Mouse (Mus musculus): ENCODE measurements around the gene Coro2a. TPM values are rescaled to one million over a fixed set of nuclear protein-coding genes. Genes with fewer than 3 reads are reported as not detected.
A peak's percentile ranks its signal among the peaks of the same experiment; 100 is the strongest.

Coro2a gene
- polyA plus RNA-seq, 1 experiment from 2014 or later, result 3.2 TPM

- no peak overlapping the region for H3K4me2 ChIP-seq
- H3K27ac ChIP-seq (replicated peaks), result no peak overlapping the region
- H3K4me3 ChIP-seq (replicated peaks), result no peak overlapping the region
- H3K27me3 ChIP-seq, result no peaks in the 10 kb centered on the region; the same call in 1 of the 2 replicates
- no peak for ATAC-seq (ENCODE audit: insufficient read depth)
- H3K36me3 ChIP-seq (replicated peaks), result no peaks in the 10 kb centered on the region
- peaks cover 36% of the 10 kb centered on the region for H3K4me1 ChIP-seq (replicated peaks)
- 61% methylated on average over 3 of the region's 3 CpGs for WGBS (ENCODE audit: insufficient replicate concordance)
- H3K9me3 ChIP-seq (replicated peaks), result no peaks in the 10 kb centered on the region
- H3K9ac ChIP-seq, result no peak overlapping the region
Observed at GRCm38 (mm10) chr4:46556933-46557332, 45.1 kb downstream of the Coro2a start.

DNA sequence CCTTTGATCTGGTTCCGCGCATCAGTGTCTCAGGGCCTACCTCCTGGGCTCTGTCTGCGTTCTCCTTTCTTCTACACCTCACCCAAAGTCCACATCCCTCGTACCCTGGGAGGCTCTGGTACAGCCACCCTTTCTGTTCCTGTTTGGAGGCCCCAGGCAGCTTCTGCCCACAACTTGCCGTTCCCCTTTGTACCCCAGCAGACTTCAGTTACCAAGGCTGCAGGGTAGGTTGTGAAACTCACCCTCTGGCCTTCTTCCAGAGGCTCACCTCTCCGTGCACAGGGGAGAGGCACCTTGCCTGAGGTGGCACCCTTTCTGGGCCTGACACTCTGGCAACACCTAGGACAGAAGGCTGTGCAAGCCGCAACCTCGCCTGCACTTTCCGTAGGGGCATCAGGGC lies 46.2 kb downstream of the Coro2a start:
- no peak overlapping the region for H3K9ac ChIP-seq
- no peaks in the 10 kb centered on the region for H3K9me3 ChIP-seq (replicated peaks)
- no peak overlapping the region for H3K4me2 ChIP-seq
- no peak overlapping the region for H3K4me3 ChIP-seq (replicated peaks)
- no peak for ATAC-seq (ENCODE audit: insufficient read depth)
- WGBS (ENCODE audit: insufficient replicate concordance), result 56% methylated on average over 9 of the region's 9 CpGs
- H3K36me3 ChIP-seq (replicated peaks), result no peaks in the 10 kb centered on the region
- H3K4me1 ChIP-seq (replicated peaks), result peaks cover 36% of the 10 kb centered on the region
- H3K27ac ChIP-seq (replicated peaks), result peak overlapping the region; percentile 61
- no peaks in the 10 kb centered on the region; the same call in 1 of the 2 replicates for H3K27me3 ChIP-seq

GRCm38 (mm10) chr4:46554295-46555069 lies 47.5 kb downstream of the Coro2a start:
- no peaks in the 10 kb centered on the region for H3K9me3 ChIP-seq (replicated peaks)
- H3K27me3 ChIP-seq, result no peaks in the 10 kb centered on the region; the same call in 1 of the 2 replicates
- H3K9ac ChIP-seq, result no peak overlapping the region
- 44% methylated on average over 10 of the region's 10 CpGs for WGBS (ENCODE audit: insufficient replicate concordance)
- H3K4me2 ChIP-seq, result no peak overlapping the region
- H3K36me3 ChIP-seq (replicated peaks), result no peaks in the 10 kb centered on the region
- peak; percentile 58 for ATAC-seq (ENCODE audit: insufficient read depth)
- H3K4me3 ChIP-seq (replicated peaks), result no peak overlapping the region
- peaks cover 36% of the 10 kb centered on the region for H3K4me1 ChIP-seq (replicated peaks)
- peak overlapping the region; percentile 61 for H3K27ac ChIP-seq (replicated peaks)

DNA sequence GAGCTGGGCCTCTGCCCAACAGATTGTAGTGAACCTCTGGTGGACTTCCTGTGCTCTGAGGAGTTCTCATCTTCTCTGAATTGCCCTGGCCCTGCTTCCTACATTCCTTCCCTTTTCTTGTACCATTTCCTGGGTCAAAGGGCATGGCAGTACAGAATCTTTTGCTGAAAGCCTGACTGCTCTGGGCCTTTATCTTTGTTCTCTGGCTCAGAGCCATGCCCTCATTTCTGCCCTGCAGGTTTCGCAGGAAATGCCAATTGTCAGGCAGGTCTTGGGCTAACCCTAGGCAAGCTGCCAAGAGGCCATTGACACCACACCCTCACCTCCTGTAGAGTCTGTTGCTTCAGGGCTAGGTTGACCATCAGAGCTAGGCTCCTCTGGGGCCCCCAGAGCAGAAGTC lies 48.1 kb downstream of the Coro2a start:
- peaks cover 31% of the 10 kb centered on the region for H3K4me1 ChIP-seq (replicated peaks)
- H3K9ac ChIP-seq, result no peak overlapping the region
- H3K27ac ChIP-seq (replicated peaks), result peak overlapping the region; percentile 29
- WGBS (ENCODE audit: insufficient replicate concordance), result 31% methylated on average over 1 of the region's 1 CpGs
- no peak overlapping the region for H3K4me3 ChIP-seq (replicated peaks)
- no peaks in the 10 kb centered on the region for H3K9me3 ChIP-seq (replicated peaks)
- H3K36me3 ChIP-seq (replicated peaks), result no peaks in the 10 kb centered on the region
- no peak for ATAC-seq (ENCODE audit: insufficient read depth)
- H3K27me3 ChIP-seq, result no peaks in the 10 kb centered on the region
- no peak overlapping the region for H3K4me2 ChIP-seq

DNA sequence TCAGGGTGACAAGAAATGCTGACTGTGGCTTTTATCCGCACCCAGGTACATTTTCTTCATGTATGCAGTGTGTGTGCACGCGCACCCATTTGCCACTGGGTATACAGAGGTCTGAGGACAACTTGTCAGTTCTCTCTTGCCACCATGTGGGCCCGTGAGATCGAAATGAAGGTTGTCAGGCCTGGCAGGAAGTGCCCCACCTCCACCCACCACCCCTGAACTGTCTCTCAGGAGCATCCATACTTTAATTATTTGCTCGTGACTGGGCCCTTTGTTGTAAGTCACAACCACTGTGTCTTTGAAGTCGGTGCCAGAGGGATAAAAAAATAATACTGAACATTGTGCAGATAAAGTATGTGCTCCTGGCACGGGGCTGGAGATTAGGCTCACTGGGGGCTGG lies 51.6 kb downstream of the Coro2a start:
- Histone ChIP-seq H3K27me3 (no peaks in the 10 kb centered on the region), H3K9ac (no peak overlapping the region), H3K4me2 (no peak overlapping the region), H3K4me1 (replicated peaks) (peaks cover 11% of the 10 kb centered on the region), H3K4me3 (replicated peaks) (no peak overlapping the region), H3K36me3 (replicated peaks) (no peaks in the 10 kb centered on the region), H3K9me3 (replicated peaks) (no peaks in the 10 kb centered on the region), H3K27ac (replicated peaks) (no peak overlapping the region)
- 48% methylated on average over 8 of the region's 8 CpGs for WGBS (ENCODE audit: insufficient replicate concordance)
- ATAC-seq (ENCODE audit: insufficient read depth), result no peak

GRCm38 (mm10) chr4:46549979-46550378 lies 52.0 kb downstream of the Coro2a start:
- Histone ChIP-seq H3K4me1 (replicated peaks) (peaks cover 11% of the 10 kb centered on the region), H3K9ac (no peak overlapping the region), H3K9me3 (replicated peaks) (no peaks in the 10 kb centered on the region), H3K27ac (replicated peaks) (no peak overlapping the region), H3K4me2 (no peak overlapping the region), H3K27me3 (no peaks in the 10 kb centered on the region), H3K4me3 (replicated peaks) (no peak overlapping the region), H3K36me3 (replicated peaks) (no peaks in the 10 kb centered on the region)
- ATAC-seq (ENCODE audit: insufficient read depth), result no peak
- WGBS (ENCODE audit: insufficient replicate concordance), result 56% methylated on average over 9 of the region's 10 CpGs

DNA sequence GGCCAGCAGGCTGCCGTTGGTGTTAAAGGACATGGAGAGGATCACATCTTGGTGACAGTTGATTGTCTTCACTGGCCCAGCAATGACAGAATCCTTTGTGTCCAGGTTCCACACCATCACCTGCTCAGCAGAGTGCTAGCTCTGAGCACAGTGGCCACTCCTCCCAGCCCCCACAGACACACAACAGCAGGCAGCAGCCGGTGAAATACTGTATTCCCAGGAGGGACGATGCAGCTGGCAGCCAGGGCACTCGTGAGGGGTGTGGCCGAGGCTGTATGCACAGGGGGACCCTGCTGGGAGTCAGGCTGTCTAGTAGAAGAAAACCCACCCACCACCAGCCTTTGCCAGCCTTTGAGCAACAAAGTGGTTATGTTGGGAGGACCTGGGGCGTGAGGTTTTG lies 55.3 kb downstream of the Coro2a start:
- H3K4me1 ChIP-seq (replicated peaks), result no peaks in the 10 kb centered on the region
- ATAC-seq (ENCODE audit: insufficient read depth), result no peak
- H3K27ac ChIP-seq (replicated peaks), result no peak overlapping the region
- WGBS (ENCODE audit: insufficient replicate concordance), result 58% methylated on average over 6 of the region's 6 CpGs
- H3K4me3 ChIP-seq (replicated peaks), result no peak overlapping the region
- H3K27me3 ChIP-seq, result no peaks in the 10 kb centered on the region
- H3K9ac ChIP-seq, result no peak overlapping the region
- no peaks in the 10 kb centered on the region for H3K36me3 ChIP-seq (replicated peaks)
- no peaks in the 10 kb centered on the region for H3K9me3 ChIP-seq (replicated peaks)
- no peak overlapping the region for H3K4me2 ChIP-seq

DNA sequence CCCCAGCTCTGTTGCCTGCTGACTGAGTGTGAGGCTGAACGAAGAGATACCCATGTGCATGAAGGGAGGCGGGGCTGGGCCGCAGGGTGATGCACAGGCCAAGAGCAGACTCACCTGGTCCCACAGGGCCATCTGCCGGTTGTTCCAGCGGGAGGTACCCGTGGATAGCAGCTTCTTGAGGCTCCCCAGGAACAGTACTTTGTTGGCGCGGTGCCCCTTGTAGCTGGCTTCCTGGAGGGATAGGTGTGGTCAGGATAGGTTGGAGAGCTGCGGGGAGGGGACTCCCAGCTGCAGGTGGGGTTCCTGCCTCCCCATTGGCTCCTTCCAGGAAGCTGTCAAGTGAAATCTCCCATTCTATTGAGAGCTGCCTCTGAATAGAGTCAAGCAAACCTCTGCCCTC lies 56.5 kb downstream of the Coro2a start:
- H3K27ac ChIP-seq (replicated peaks), result no peak overlapping the region
- 67% methylated on average over 9 of the region's 9 CpGs for WGBS (ENCODE audit: insufficient replicate concordance)

GRCm38 (mm10) chr4:46544313-46544712 lies 57.7 kb downstream of the Coro2a start:
- Histone ChIP-seq H3K27me3 (no peaks in the 10 kb centered on the region), H3K9me3 (replicated peaks) (no peaks in the 10 kb centered on the region), H3K4me2 (no peak overlapping the region), H3K36me3 (replicated peaks) (no peaks in the 10 kb centered on the region), H3K9ac (no peak overlapping the region), H3K4me3 (replicated peaks) (no peak overlapping the region), H3K4me1 (replicated peaks) (no peaks in the 10 kb centered on the region), H3K27ac (replicated peaks) (no peak overlapping the region)
- 15% methylated on average over 1 of the region's 1 CpGs for WGBS (ENCODE audit: insufficient replicate concordance)
- no peak for ATAC-seq (ENCODE audit: insufficient read depth)

More for the DNA sequence above, 56.5 kb downstream of the Coro2a start:
- Histone ChIP-seq H3K9ac (no peak overlapping the region), H3K4me2 (no peak overlapping the region), H3K36me3 (replicated peaks) (no peaks in the 10 kb centered on the region), H3K4me1 (replicated peaks) (no peaks in the 10 kb centered on the region), H3K4me3 (replicated peaks) (no peak overlapping the region), H3K9me3 (replicated peaks) (no peaks in the 10 kb centered on the region), H3K27me3 (no peaks in the 10 kb centered on the region)
- no peak for ATAC-seq (ENCODE audit: insufficient read depth)

DNA sequence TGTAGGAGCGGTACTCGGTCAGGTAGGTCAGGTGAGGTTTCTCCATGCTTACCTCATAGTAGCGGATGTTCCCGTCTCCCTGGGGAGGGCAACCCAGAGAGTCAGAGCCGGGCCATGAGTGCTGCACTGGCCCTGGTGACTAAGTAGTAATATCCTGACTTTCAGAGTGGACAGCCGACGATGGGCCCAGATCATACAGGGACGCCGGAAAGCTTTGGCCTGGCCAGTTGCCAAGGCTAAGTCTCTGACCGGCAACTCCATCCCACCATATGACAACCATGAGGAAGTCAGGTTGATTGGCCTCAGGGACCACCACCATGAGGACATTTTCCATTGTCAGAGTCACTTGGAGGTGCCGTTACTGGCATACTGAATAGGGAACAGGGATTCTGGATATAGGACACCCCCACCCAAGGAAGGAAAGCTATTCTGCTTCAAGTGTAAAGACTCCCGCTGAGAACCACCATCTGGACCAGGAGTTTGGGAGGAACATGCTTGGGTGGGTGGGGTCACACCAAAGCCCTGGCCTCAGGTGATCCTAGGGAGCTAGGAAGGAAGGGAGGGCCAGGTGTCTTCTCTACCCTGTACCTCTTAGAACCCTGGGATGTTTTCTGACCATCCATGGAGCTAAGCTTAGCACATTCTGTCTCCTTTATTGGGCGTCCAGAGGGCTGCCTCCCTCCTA lies 58.5 kb downstream of the Coro2a start:
- H3K27ac ChIP-seq (replicated peaks), result no peak overlapping the region
- H3K4me3 ChIP-seq (replicated peaks), result no peak overlapping the region
- no peak overlapping the region for H3K9ac ChIP-seq
- WGBS (ENCODE audit: insufficient replicate concordance), result 74% methylated on average over 13 of the region's 13 CpGs
- H3K4me2 ChIP-seq, result no peak overlapping the region
- no peaks in the 10 kb centered on the region for H3K36me3 ChIP-seq (replicated peaks)
- no peaks in the 10 kb centered on the region for H3K27me3 ChIP-seq
- 0 out of 2 replicates have a peak, but pooled peaks cover 3% of the 10 kb centered on the region for H3K4me1 ChIP-seq (replicated peaks)
- no peak for ATAC-seq (ENCODE audit: insufficient read depth)
- no peaks in the 10 kb centered on the region for H3K9me3 ChIP-seq (replicated peaks)

DNA sequence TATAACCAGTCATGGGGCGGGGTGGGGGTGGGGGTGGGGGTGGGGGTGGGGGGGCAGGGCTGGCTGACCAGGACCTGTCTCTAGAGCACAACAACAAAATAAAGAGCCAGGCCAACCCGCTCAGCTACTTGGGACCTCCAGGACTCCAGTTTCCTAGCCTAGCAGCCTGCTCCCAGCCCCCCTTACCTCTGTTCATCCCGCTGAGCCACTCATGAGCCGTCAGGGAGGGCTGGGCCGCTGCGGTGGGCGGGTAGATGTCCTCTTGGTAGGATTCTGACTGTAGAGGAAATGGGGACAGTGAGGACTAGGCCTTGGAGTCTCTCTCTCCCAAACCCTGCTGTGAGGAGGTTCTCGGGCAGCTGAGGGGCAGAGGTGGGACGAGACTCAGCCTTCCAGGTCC lies 60.3 kb downstream of the Coro2a start:
- peaks cover 14% of the 10 kb centered on the region for H3K27me3 ChIP-seq
- H3K27ac ChIP-seq (replicated peaks), result no peak overlapping the region
- H3K4me2 ChIP-seq, result no peak overlapping the region
- peaks cover 4% of the 10 kb centered on the region; the same call in 1 of the 2 replicates for H3K4me1 ChIP-seq (replicated peaks)
- H3K4me3 ChIP-seq (replicated peaks), result no peak overlapping the region
- no peak for ATAC-seq (ENCODE audit: insufficient read depth)
- no peaks in the 10 kb centered on the region for H3K36me3 ChIP-seq (replicated peaks)
- no peak overlapping the region for H3K9ac ChIP-seq
- WGBS (ENCODE audit: insufficient replicate concordance), result 57% methylated on average over 9 of the region's 9 CpGs
- no peaks in the 10 kb centered on the region for H3K9me3 ChIP-seq (replicated peaks)
